ENCODE assay signal across 9 mouse cellular contexts in genomic region chr1:192789828-192790227, GRCm38 (mm10). TPM values are rescaled to one million over a fixed set of nuclear protein-coding genes. Genes with fewer than 3 reads are reported as not detected.
A peak's percentile ranks its signal among the peaks of the same experiment; 100 is the strongest.
DNase-seq lines count a peak whose midpoint lies in the region; ATAC-seq and TF ChIP-seq lines count a peak whose summit lies in the region.
"Had no signal": no experiment of that assay in that cellular context is flagged by ENCODE, and none has a peak within 500 bp of the region (broad histone marks: within the 10 kb centered on the region; RNA-seq: fewer than 3 reads in every experiment).

No protein-coding gene starts in this region.

- no peak for TF ChIP-seq CTCF in lung, embryonic 14.5 days (IDR thresholded peaks at IDR 0.05; ENCODE audit: low read depth)

- ATAC-seq in forebrain, embryonic 12.5 days (ENCODE audit: low FRiP score), result no peak
- peak; percentile 47 for ATAC-seq in embryonic facial prominence, embryonic 14.5 days (ENCODE audit: low read depth)
- ATAC-seq in lung, embryonic 14.5 days (ENCODE audit: insufficient read depth), result peak; percentile 82
- ATAC-seq in liver, embryonic 12.5 days, result no peak

- no peak for DNase-seq in forebrain, embryonic 10.5 days (ENCODE audit: extremely low spot score, low spot score)
- peak; percentile 95 for DNase-seq in embryonic facial prominence, embryonic 14.5 days (ENCODE audit: low spot score)
- DNase-seq in heart, postnatal 10 days, result peak; percentile 72 to 75
- peak; percentile 96 for DNase-seq in lung, embryonic 14.5 days
- DNase-seq in thymus, postnatal 25 days, result no peak
- no peak for DNase-seq in urinary bladder, postnatal 25 days (ENCODE audit: low spot score)

- peaks cover 62% of the 10 kb centered on the region for H3K4me1 ChIP-seq in forebrain, embryonic 10.5 days
- H3K4me1 ChIP-seq in forebrain, embryonic 12.5 days, result peaks cover 24% of the 10 kb centered on the region
- H3K4me1 ChIP-seq in embryonic facial prominence, embryonic 14.5 days (ENCODE audit: control insufficient read depth, insufficient read depth, low read length), result peaks cover 80% of the 10 kb centered on the region
- H3K4me1 ChIP-seq in lung, embryonic 14.5 days (ENCODE audit: insufficient read depth), result peaks cover 32% of the 10 kb centered on the region
- peaks cover 12% of the 10 kb centered on the region for H3K4me1 ChIP-seq in liver, embryonic 12.5 days

- H3K9ac ChIP-seq in forebrain, embryonic 12.5 days, result no peak overlapping the region
- no peak overlapping the region for H3K9ac ChIP-seq in embryonic facial prominence, embryonic 14.5 days (ENCODE audit: low read depth, low read length)
- H3K9ac ChIP-seq in lung, embryonic 14.5 days, result no peak overlapping the region
- H3K9ac ChIP-seq in liver, embryonic 12.5 days, result no peak overlapping the region
- H3K9ac ChIP-seq: liver, embryonic 13.5 days had no signal

- H3K4me2 ChIP-seq in forebrain, embryonic 12.5 days, result no peak overlapping the region
- no peak overlapping the region for H3K4me2 ChIP-seq in embryonic facial prominence, embryonic 14.5 days (ENCODE audit: low read depth, low read length)
- no peak overlapping the region for H3K4me2 ChIP-seq in lung, embryonic 14.5 days
- H3K4me2 ChIP-seq in liver, embryonic 12.5 days, result no peak overlapping the region
- H3K4me2 ChIP-seq: liver, embryonic 13.5 days had no signal

- H3K27ac ChIP-seq in forebrain, embryonic 10.5 days, result peak overlapping the region; percentile 25; the same call in 1 of the 2 replicates
- no peak overlapping the region for H3K27ac ChIP-seq in forebrain, embryonic 12.5 days
- peak overlapping the region; percentile 89 for H3K27ac ChIP-seq in embryonic facial prominence, embryonic 14.5 days (replicated peaks; ENCODE audit: low read depth, low read length)
- H3K27ac ChIP-seq in lung, embryonic 14.5 days (ENCODE audit: low read depth), result peak overlapping the region; percentile 94
- no peak overlapping the region for H3K27ac ChIP-seq in liver, embryonic 12.5 days
- H3K27ac ChIP-seq: liver, embryonic 13.5 days had no signal

- H3K9me3 ChIP-seq in forebrain, embryonic 10.5 days, result peaks cover under 1% of the 10 kb centered on the region; the same call in 1 of the 2 replicates
- no peaks in the 10 kb centered on the region for H3K9me3 ChIP-seq in forebrain, embryonic 12.5 days
- H3K9me3 ChIP-seq in embryonic facial prominence, embryonic 14.5 days (ENCODE audit: control insufficient read depth, low read length), result no peaks in the 10 kb centered on the region
- no peaks in the 10 kb centered on the region for H3K9me3 ChIP-seq in lung, embryonic 14.5 days (ENCODE audit: low read depth, low read length)
- 0 out of 2 replicates have a peak, but pooled peaks cover under 1% of the 10 kb centered on the region for H3K9me3 ChIP-seq in liver, embryonic 12.5 days (replicated peaks)
- H3K9me3 ChIP-seq: liver, embryonic 13.5 days had no signal

- H3K36me3 ChIP-seq in forebrain, embryonic 10.5 days (replicated peaks), result no peaks in the 10 kb centered on the region
- no peaks in the 10 kb centered on the region for H3K36me3 ChIP-seq in forebrain, embryonic 12.5 days (replicated peaks)
- H3K36me3 ChIP-seq in embryonic facial prominence, embryonic 14.5 days (ENCODE audit: control insufficient read depth, insufficient read depth, low read length), result no peaks in the 10 kb centered on the region
- H3K36me3 ChIP-seq in lung, embryonic 14.5 days (ENCODE audit: insufficient read depth), result no peaks in the 10 kb centered on the region
- no peaks in the 10 kb centered on the region for H3K36me3 ChIP-seq in liver, embryonic 12.5 days
- H3K36me3 ChIP-seq: liver, embryonic 13.5 days had no signal

- peaks cover 6% of the 10 kb centered on the region for H3K27me3 ChIP-seq in forebrain, embryonic 10.5 days (ENCODE audit: poor library complexity, severe bottlenecking)
- 0 out of 2 replicates have a peak, but pooled peaks cover 5% of the 10 kb centered on the region for H3K27me3 ChIP-seq in forebrain, embryonic 12.5 days
- H3K27me3 ChIP-seq in embryonic facial prominence, embryonic 14.5 days (replicated peaks; ENCODE audit: control insufficient read depth, insufficient read depth, low read length), result no peaks in the 10 kb centered on the region
- no peaks in the 10 kb centered on the region for H3K27me3 ChIP-seq in lung, embryonic 14.5 days (ENCODE audit: insufficient read depth, low read length)
- no peaks in the 10 kb centered on the region for H3K27me3 ChIP-seq in liver, embryonic 12.5 days (replicated peaks)
- H3K27me3 ChIP-seq: liver, embryonic 13.5 days had no signal

- intact Hi-C loops in heart, postnatal 10 days (cut with DNase I), result loop anchor here (5.0 kb wide), 2 partner anchors 63 to 92 kb away; no protein-coding TSS in a partner anchor

- no peak overlapping the region for H3K4me3 ChIP-seq in forebrain, embryonic 10.5 days
- no peak overlapping the region for H3K4me3 ChIP-seq in forebrain, embryonic 12.5 days (replicated peaks)
- no peak overlapping the region for H3K4me3 ChIP-seq in embryonic facial prominence, embryonic 14.5 days (ENCODE audit: low read depth, low read length)
- no peak overlapping the region for H3K4me3 ChIP-seq in lung, embryonic 14.5 days (ENCODE audit: low read depth, low read length)
- H3K4me3 ChIP-seq in liver, embryonic 12.5 days, result no peak overlapping the region
- H3K4me3 ChIP-seq: liver, embryonic 13.5 days had no signal

- 64% methylated on average over 11 of the region's 11 CpGs for WGBS in forebrain, embryonic 10.5 days
- 73% methylated on average over 11 of the region's 11 CpGs for whole genome bisulfite sequencing in forebrain, embryonic 12.5 days
- WGBS in embryonic facial prominence, embryonic 14.5 days, result 24% methylated on average over 11 of the region's 11 CpGs
- 35% methylated on average over 11 of the region's 11 CpGs for WGBS in lung, embryonic 14.5 days
- 73% methylated on average over 11 of the region's 11 CpGs for WGBS in liver, embryonic 12.5 days (ENCODE audit: insufficient replicate concordance)

RNA-seq across cellular contexts. Expression of gene Hhat, which starts 18.8 kb away (rescaled TPM):
- 7.2 and 7.6 TPM in 2 replicates for polyA plus RNA-seq in forebrain, embryonic 10.5 days (2016; fragmentation: Nextera tagmentation; extraction: Ambion mirVana)
- 4.4 and 7.6 TPM in 2 replicates for polyA plus RNA-seq in forebrain, embryonic 12.5 days (2016; fragmentation: Nextera tagmentation; extraction: Ambion mirVana)
- polyA plus RNA-seq in embryonic facial prominence, embryonic 14.5 days (2014; fragmentation: Nextera tagmentation; extraction: Ambion mirVana), result 9.3 and 10.4 TPM in 2 replicates
- total RNA-seq in heart, postnatal 10 days (2021), result 1 to 10 TPM; 3.6 to 4.0 TPM
- polyA plus RNA-seq in lung, embryonic 14.5 days (2014; fragmentation: Nextera tagmentation; extraction: Ambion mirVana), result 12.8 and 12.9 TPM in 2 replicates
- polyA plus RNA-seq in liver, embryonic 12.5 days (2016; fragmentation: Nextera tagmentation; extraction: Ambion mirVana), result 2.1 TPM in 2 replicates

Comparison
In these comparisons a context has a peak if more than half of its experiments do, and no peak if none do; other contexts are left out.
1. H3K27ac ChIP-seq: peak in forebrain, embryonic 10.5 days (single experiment), embryonic facial prominence, embryonic 14.5 days (single experiment) and lung, embryonic 14.5 days (single experiment); none in forebrain, embryonic 12.5 days (single experiment) and liver, embryonic 12.5 days (single experiment).
2. DNase-seq: peak in embryonic facial prominence, embryonic 14.5 days (single experiment), heart, postnatal 10 days (2 of 2) and lung, embryonic 14.5 days (single experiment); none in forebrain, embryonic 10.5 days (single experiment), thymus, postnatal 25 days (single experiment) and urinary bladder, postnatal 25 days (single experiment).
3. ATAC-seq: peak in embryonic facial prominence, embryonic 14.5 days (single experiment) and lung, embryonic 14.5 days (single experiment); none in forebrain, embryonic 12.5 days (single experiment) and liver, embryonic 12.5 days (single experiment).